Mouse (Mus musculus): ENCODE measurements around the gene Sh3tc1. TPM values are rescaled to one million over a fixed set of nuclear protein-coding genes. Genes with fewer than 3 reads are reported as not detected.

Sh3tc1 gene
- total RNA-seq, 2 experiments from 2014 or later, result 2.5 TPM

GRCm38 (mm10) chr5:35687098-35687497 is 52.7 kb downstream of the Sh3tc1 start:
- DNase-seq (ENCODE audit: low spot score in 2 of 2), result no peak

GRCm38 (mm10) chr5:35686336-35686735 is 53.5 kb downstream of the Sh3tc1 start:
- no peak for DNase-seq (ENCODE audit: low spot score in 2 of 2)

GRCm38 (mm10) chr5:35685079-35685478 is 54.7 kb downstream of the Sh3tc1 start:
- no peak for DNase-seq (ENCODE audit: low spot score in 2 of 2)

GRCm38 (mm10) chr5:35680958-35681357 is 58.8 kb downstream of the Sh3tc1 start:
- peak; percentile 67 to 74 for DNase-seq (ENCODE audit: low spot score in 2 of 2)

GRCm38 (mm10) chr5:35679256-35680155 is 60.3 kb downstream of the Sh3tc1 start, which contains the start of gene Htra3:
Htra3 (minus strand) TSS chr5:35679782.
- DNase-seq (ENCODE audit: low spot score in 2 of 2), result no peak

- no peak for DNase-seq (ENCODE audit: low spot score in 2 of 2)
Measured at GRCm38 (mm10) chr5:35676964-35677363, 62.8 kb downstream of the Sh3tc1 start.

GRCm38 (mm10) chr5:35674081-35674555 is 65.7 kb downstream of the Sh3tc1 start:
- no peak for DNase-seq (ENCODE audit: low spot score in 2 of 2)

GRCm38 (mm10) chr5:35673086-35673485 is 66.7 kb downstream of the Sh3tc1 start:
- peak; percentile 66 to 67 for DNase-seq (ENCODE audit: low spot score in 2 of 2)

- no peak for DNase-seq (ENCODE audit: low spot score in 2 of 2)
Measured at GRCm38 (mm10) chr5:35672581-35672980, 67.2 kb downstream of the Sh3tc1 start.

- peak; percentile 72 to 79 for DNase-seq (ENCODE audit: low spot score in 2 of 2)
Measured at GRCm38 (mm10) chr5:35671474-35671891, 68.3 kb downstream of the Sh3tc1 start.

- DNase-seq (ENCODE audit: low spot score in 2 of 2), result peak; percentile 59 to 61
Measured at GRCm38 (mm10) chr5:35670412-35670801, 69.4 kb downstream of the Sh3tc1 start.

GRCm38 (mm10) chr5:35669747-35670411 is 69.9 kb downstream of the Sh3tc1 start:
- no peak for DNase-seq (ENCODE audit: low spot score in 2 of 2)

GRCm38 (mm10) chr5:35666152-35666551 is 73.6 kb downstream of the Sh3tc1 start:
- no peak for DNase-seq (ENCODE audit: low spot score in 2 of 2)

GRCm38 (mm10) chr5:35662021-35662545 is 77.7 kb downstream of the Sh3tc1 start:
- no peak for DNase-seq (ENCODE audit: low spot score in 2 of 2)

- DNase-seq (ENCODE audit: low spot score in 2 of 2), result no peak
Measured at GRCm38 (mm10) chr5:35661210-35661609, 78.6 kb downstream of the Sh3tc1 start.

- no peak for DNase-seq (ENCODE audit: low spot score in 2 of 2)
Measured at GRCm38 (mm10) chr5:35659503-35659902, 80.3 kb downstream of the Sh3tc1 start.

- DNase-seq (ENCODE audit: low spot score in 2 of 2), result no peak
Measured at GRCm38 (mm10) chr5:35655753-35656485, 83.9 kb downstream of the Sh3tc1 start.

- no peak for DNase-seq (ENCODE audit: low spot score in 2 of 2)
Measured at GRCm38 (mm10) chr5:35653743-35654395, 85.9 kb downstream of the Sh3tc1 start.

- no peak for DNase-seq (ENCODE audit: low spot score in 2 of 2)
Measured at GRCm38 (mm10) chr5:35652872-35653271, 86.9 kb downstream of the Sh3tc1 start.

GRCm38 (mm10) chr5:35652319-35652718 is 87.5 kb downstream of the Sh3tc1 start:
- no peak for DNase-seq (ENCODE audit: low spot score in 2 of 2)

- no peak for DNase-seq (ENCODE audit: low spot score in 2 of 2)
Measured at GRCm38 (mm10) chr5:35648230-35648629, 91.6 kb downstream of the Sh3tc1 start.
